Mouse (Mus musculus) neutrophil, adult 59 days (primary cell): ENCODE measurements around the gene Card19. TPM values are rescaled to one million over a fixed set of nuclear protein-coding genes. Genes with fewer than 3 reads are reported as not detected.

Experiments used
- total RNA-seq, 2 experiments: library from RNA; stranded (reverse); gene quantifications; 1 replicate in 1 of 2; 2 replicates in 1 of 2; pipeline ENCODE4 v1.2.4; 2023

The Card19 gene
- 100 to 1,000 TPM; 148 to 177 TPM for total RNA-seq

DNA sequence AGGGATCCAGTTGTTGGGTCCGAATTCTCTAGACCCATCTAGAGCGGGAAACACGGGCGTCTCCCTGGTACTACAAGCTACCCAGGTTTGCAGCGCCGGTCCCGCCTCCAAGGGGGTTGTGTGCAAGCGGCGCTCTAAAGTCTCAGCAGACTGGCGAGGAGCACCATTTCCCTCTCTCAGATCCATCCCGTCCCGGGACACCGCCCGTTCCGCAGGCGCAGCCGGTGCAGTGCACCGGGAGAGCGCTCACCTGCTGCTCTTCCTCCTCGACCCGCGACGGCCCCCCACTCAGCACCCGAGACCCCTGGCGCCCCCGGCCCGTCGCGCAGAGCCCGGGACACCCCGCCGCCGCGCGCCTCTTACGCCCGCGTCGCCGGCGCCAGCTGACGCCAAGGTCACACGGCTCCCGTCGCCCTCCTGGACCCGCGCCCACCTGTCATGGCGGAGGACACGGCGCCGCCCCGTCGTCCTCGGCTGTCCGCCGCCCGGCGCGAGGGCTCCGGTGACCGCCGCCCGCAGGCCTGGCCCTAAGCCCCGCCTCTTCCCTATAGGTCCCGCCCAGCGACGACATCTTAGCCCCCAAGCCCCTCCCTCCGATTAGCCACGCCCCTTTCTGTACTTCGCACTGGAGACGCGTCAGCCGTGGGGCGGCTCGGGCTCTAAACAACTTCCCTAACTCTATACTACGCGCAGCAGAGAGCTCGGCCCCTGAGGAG, at the start of gene Card19:
Gene Card19 (minus strand): TSS at position 534 of the 716 bp plus-strand sequence.

DNA sequence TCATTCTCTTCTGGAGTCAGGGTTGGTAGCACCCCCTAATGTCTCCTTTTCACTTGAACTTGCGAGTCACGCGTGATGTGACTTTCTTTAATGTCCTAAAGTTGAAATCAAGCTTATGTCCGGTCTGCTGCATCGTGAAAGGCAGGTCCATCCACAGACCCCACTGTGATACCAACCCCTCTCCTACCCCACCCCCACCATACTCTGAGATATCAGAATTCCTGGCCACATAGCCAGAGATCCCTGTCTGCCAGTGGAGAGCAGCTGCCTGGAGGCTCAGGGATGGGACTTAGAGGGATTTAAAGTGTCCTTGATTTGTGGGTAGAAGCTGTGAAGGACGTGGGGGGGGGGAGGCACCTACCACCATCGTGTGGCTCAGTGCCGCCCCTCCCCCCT, 32.6 kb upstream of the Card19 start, which contains the start of gene Susd3:
Gene Susd3 (minus strand): TSS at position 240 of the 396 bp plus-strand sequence.

DNA sequence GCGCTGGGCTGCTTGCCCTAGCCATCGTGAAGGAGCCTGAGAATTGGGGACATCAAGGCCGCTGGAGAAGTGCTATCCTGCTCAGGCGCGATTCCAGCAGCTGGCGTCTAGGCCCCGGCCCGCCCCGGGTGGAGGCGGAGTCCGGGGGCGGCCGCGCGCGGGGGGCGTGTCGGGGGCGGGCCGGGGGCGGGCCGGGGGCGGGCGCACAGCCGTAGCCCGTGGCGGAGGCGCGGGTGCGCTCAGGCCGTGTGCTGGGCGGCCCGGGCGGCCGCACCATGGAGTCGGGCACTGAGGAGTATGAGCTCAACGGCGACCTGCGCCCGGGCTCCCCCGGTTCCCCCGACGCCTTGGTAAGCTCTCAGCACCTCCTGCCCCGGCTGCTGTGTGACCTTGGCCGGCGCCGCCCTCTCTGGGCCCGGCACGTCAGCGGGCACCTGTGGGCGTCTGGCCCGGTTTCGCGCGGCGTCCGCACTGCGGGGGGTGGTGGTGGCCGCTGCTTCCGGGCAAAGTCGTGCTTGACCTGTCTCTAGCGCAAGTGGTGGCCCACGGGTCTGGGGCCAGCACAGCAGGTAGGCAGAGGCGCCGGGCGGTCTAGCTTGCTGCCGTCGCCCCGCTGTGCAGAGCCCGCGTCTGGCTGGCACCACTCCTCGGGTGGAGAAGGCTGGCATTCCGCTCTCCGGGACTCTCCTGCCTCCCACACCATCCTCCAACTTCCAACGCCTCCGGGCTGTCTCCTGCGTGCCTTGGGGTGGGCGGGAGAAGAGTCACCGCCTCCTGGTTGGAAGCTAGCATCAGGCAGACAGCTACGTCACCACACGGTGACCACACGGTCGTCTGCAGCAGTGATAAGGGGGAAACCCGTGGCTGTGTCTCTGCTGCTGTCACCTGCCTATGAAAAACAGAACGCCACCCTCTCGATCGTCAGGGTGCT, 28.3 kb downstream of the Card19 start, which contains the start of gene Ninj1:
Gene Ninj1 (plus strand): TSS at position 198 of the 931 bp plus-strand sequence.

Other genes with a start within 250 kb of the Card19 start
- gene Fam120a, start 248.0 kb downstream of the Card19 start, total RNA-seq, result 100 to 1,000 TPM in 1 of 2 experiments, 10 to 100 TPM in 1; 87.3 to 103 TPM
- gene Wnk2, start 68.0 kb downstream of the Card19 start, total RNA-seq, result under 1 TPM; 0.11 to 0.44 TPM
- 100 to 1,000 TPM; 111 to 118 TPM for gene Ninj1, start 28.6 kb downstream of the Card19 start, total RNA-seq
- gene Susd3, start 32.7 kb upstream of the Card19 start, total RNA-seq, result 10 to 100 TPM; 36.1 to 42.0 TPM
- 100 to 1,000 TPM; 103 to 105 TPM for gene Fgd3, start 104.3 kb upstream of the Card19 start, total RNA-seq
- gene Bicd2, start 125.5 kb upstream of the Card19 start, total RNA-seq, result 10 to 100 TPM; 15.3 to 18.7 TPM
- 1 to 10 TPM; 4.6 to 5.2 TPM for gene Ippk, start 205.2 kb upstream of the Card19 start, total RNA-seq